Mouse (Mus musculus) colon, adult 2 months (tissue): Measurements from ENCODE around the gene Spo11. TPM values are rescaled to one million over a fixed set of nuclear protein-coding genes. Genes with fewer than 3 reads are reported as not detected.

Experiments used
- polyA plus RNA-seq: library from polyadenylated mRNA; depleted of rRNA; stranded (reverse); fragments of >200 nt; gene quantifications from 2 replicates; pipeline ENCODE4 v1.2.3, GENCODE M21; 2012; rRNA removed

Gene Spo11
- 0.16 and 0.73 TPM in 2 replicates for polyA plus RNA-seq

GRCm38 (mm10) chr2:172977409-172978130 is at the start of gene Spo11:
TSS of gene Spo11 (plus strand) at chr2:172977700.

DNA sequence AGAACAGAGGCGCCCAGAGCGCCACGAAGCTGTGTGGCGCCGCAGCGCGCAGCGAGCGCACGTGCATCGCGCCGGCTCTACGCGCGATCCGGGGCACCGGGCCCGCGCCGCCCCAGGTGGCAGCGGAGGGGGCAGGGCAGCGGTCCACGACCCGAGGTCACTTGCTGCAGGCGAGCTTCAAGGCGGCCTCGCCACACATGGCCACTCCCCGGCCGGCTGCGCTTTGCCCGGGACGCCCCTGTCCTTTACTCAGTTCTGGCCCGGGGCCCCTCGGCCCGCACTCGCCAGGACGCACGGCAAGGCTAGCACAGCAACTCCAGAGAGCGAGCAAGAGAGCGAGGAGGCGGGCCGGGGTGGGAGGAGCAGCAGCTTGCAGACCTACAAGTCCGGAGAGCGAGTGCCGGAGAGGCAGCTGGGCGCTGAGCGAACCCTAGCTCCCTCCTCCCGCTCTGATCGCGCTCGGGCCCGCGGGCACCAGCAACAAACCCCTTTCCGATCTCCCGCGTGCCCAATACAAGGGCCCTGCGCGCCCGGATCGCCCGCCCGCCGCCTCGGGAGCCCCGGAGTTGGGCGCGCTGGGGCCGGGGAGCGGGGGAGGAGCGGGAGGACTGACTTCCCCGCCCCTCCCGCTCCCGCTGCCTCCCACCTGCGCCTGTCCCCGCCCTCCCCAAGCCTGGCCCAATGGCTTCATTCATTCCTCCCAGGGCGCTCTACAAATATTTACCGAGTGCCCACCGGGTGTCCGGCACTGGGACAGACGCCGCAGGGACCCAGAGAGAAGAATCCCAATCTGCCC is 37.3 kb upstream of the Spo11 start, which contains the start of gene Bmp7:
Bmp7 (minus strand) TSS at position 319 of the 796 bp plus-strand sequence.

DNA sequence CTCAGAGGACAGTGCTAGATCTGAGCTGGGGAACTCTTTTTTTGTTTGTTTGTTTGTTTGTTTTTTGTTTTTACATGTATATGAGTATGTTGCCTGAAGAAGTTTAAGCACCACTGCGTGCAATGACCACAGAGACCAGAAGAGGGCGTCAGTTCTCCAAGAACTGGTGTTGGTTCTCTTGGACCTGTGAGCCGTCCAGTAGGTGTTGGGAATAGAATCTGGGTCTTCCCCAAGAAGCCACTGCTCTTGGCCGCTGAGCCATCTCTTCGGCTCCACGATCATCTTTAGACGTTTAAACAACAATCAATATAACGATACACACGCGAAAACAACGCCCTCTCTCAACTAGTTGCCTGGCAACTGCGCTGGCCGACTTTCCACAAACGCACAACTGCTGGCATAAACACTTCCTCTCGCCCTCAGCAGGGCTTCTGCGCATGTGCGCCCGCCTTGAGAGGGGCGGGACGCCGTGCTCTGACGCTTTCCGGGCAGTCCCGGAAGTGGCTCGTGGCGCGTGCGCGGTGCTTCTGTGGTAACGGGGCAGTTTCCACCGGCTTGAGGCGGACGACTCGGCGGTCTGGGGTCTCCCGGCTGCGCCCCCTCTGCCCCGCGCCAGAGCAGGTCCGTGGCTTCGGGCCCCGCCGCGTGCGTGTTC is 22.3 kb downstream of the Spo11 start, which contains the start of gene Rae1:
Rae1 (plus strand) TSS at position 488 of the 655 bp plus-strand sequence.

DNA sequence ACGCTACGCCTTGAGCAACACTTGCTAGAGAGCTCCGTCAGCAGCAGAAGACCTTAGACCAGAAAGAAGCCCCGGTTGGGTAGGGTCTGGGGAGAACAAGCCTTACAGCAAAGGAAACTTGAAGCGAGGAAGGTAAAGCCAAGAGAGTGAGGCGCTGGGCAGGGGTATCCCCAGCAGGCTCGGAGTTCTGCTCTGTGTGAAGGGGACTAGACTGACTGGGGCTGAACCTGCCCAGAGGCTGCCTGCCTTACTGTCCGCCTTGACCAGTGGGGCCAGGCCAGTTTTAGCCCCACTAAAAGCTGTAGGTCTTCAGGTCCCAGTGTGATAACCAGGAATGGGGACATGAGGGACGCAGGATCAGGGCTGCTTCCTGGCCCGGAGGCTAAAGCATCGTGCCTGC is 42.9 kb downstream of the Spo11 start, which contains the start of gene Rbm38:
Rbm38 (plus strand) TSS at position 69 of the 400 bp plus-strand sequence.

Other genes with a start within 250 kb of the Spo11 start
- 18.1 and 18.6 TPM in 2 replicates for gene Bmp7, start 37.4 kb upstream of the Spo11 start, polyA plus RNA-seq
- 42.1 and 48.5 TPM in 2 replicates for gene Rae1, start 22.4 kb downstream of the Spo11 start, polyA plus RNA-seq
- gene Rbm38, start 42.8 kb downstream of the Spo11 start, polyA plus RNA-seq: 105 and 106 TPM in 2 replicates
- 0.15 and 0.29 TPM in 2 replicates for gene Ctcfl, start 141.8 kb downstream of the Spo11 start, polyA plus RNA-seq
- gene Pck1, start 175.3 kb downstream of the Spo11 start, polyA plus RNA-seq: 46.5 and 73.1 TPM in 2 replicates
- 16.3 and 16.4 TPM in 2 replicates for gene Zbp1, start 241.2 kb downstream of the Spo11 start, polyA plus RNA-seq